Mouse (Mus musculus) erythroblast, adult 5-6 weeks (primary cell): Measurements from ENCODE around the gene Gipc2. TPM values are rescaled to one million over a fixed set of nuclear protein-coding genes. Genes with fewer than 3 reads are reported as not detected.

Source experiments
- total RNA-seq, 2 experiments: library from RNA; stranded (forward) in 1 of 2; stranded (reverse) in 1 of 2; fragments of 150-400 nt in 1 of 2; fragments of 200-764, 138-1000 nt in 1 of 2; gene quantifications; 2 replicates each; pipeline versions ENCODE4 v1.2.3 to v1.2.4; 2015 to 2017; ENCODE audit warnings: low replicate concordance in 2 of 2

The Gipc2 gene
- total RNA-seq, 2 experiments from 2014 or later, result 2.4 TPM; not detected in 1

Other genes starting within 250 kb of the Gipc2 start
- gene Dnajb4, start 44.1 kb upstream of the Gipc2 start, total RNA-seq (2015; ENCODE audit: low replicate concordance), result 166 and 217 TPM in 2 replicates
- gene Dnajb4, start 44.1 kb upstream of the Gipc2 start, total RNA-seq (2017; ENCODE audit: low replicate concordance), result 316 and 353 TPM in 2 replicates
- gene Fubp1, start 44.2 kb upstream of the Gipc2 start, total RNA-seq (2015; ENCODE audit: low replicate concordance), result 48.9 and 97.6 TPM in 2 replicates
- 108 and 142 TPM in 2 replicates for gene Fubp1, start 44.2 kb upstream of the Gipc2 start, total RNA-seq (2017; ENCODE audit: low replicate concordance)
- not detected in 2 replicates for gene Nexn, start 100.1 kb upstream of the Gipc2 start, total RNA-seq (2015; ENCODE audit: low replicate concordance)
- not detected in 2 replicates for gene Nexn, start 100.1 kb upstream of the Gipc2 start, total RNA-seq (2017; ENCODE audit: low replicate concordance)
- gene Miga1, start 174.2 kb upstream of the Gipc2 start, total RNA-seq (2015; ENCODE audit: low replicate concordance), result 3.3 and 5.0 TPM in 2 replicates
- gene Miga1, start 174.2 kb upstream of the Gipc2 start, total RNA-seq (2017; ENCODE audit: low replicate concordance), result 2.1 and 6.3 TPM in 2 replicates
- 55.0 and 59.6 TPM in 2 replicates for gene Usp33, start 180.2 kb upstream of the Gipc2 start, total RNA-seq (2015; ENCODE audit: low replicate concordance)
- gene Usp33, start 180.2 kb upstream of the Gipc2 start, total RNA-seq (2017; ENCODE audit: low replicate concordance), result 145 and 182 TPM in 2 replicates
- gene Zzz3, start 229.2 kb upstream of the Gipc2 start, total RNA-seq (2015; ENCODE audit: low replicate concordance), result 12.1 and 16.9 TPM in 2 replicates
- 15.5 and 16.9 TPM in 2 replicates for gene Zzz3, start 229.2 kb upstream of the Gipc2 start, total RNA-seq (2017; ENCODE audit: low replicate concordance)